Mouse (Mus musculus) bone marrow macrophage, adult 2 months (primary cell): ENCODE data around the gene Olfr1134.

ENCODE experiments used
- CTCF ChIP-seq: IDR thresholded peaks from 2 replicates; pipeline ENCODE4 v1.5.1; 2012; ENCODE audit warnings: low read depth, mild to moderate bottlenecking, low read length, moderate library complexity
- POLR2A ChIP-seq: IDR thresholded peaks from 2 replicates; pipeline ENCODE4 v1.6.1; 2012; ENCODE audit warnings: mild to moderate bottlenecking, low read depth, low read length, borderline replicate concordance

- TF ChIP-seq CTCF (no peak), POLR2A (no peak)
Observed at GRCm38 (mm10) chr2:87693847-87694246, 35.6 kb upstream of the Olfr1134 start, which contains the start of gene Olfr1136.
